Mouse (Mus musculus) embryonic facial prominence, embryonic 13.5 days (tissue): ENCODE measurements around the gene Mgp. TPM values are rescaled to one million over a fixed set of nuclear protein-coding genes. Genes with fewer than 3 reads are reported as not detected.
A peak's percentile ranks its signal among the peaks of the same experiment; 100 is the strongest.

ENCODE experiments used
- ATAC-seq: fragments of 200-750 bp; cut with Nextera tagmentation; 2 replicates; pipeline ENCODE4 v1.8.0; 2017; ENCODE audit warnings: low read depth; ENCODE audit not compliant: insufficient number of reproducible peaks, insufficient read depth, low FRiP score, low TSS enrichment
- H3K27ac ChIP-seq: fragments of 300-500 bp; sonication (generic); 2 replicates; pipeline ENCODE4 v1.5.1; 2015; ENCODE audit warnings: moderate library complexity, mild to moderate bottlenecking, inconsistent platforms
- H3K27me3 ChIP-seq: fragments of 300-500 bp; sonication (generic); 2 replicates; pipeline ENCODE4 v1.6.1; 2015; ENCODE audit warnings: mild to moderate bottlenecking, inconsistent platforms
- H3K36me3 ChIP-seq: fragments of 300-500 bp; sonication (generic); 2 replicates; pipeline ENCODE4 v1.6.1; 2015; ENCODE audit warnings: mild to moderate bottlenecking, inconsistent platforms
- H3K4me1 ChIP-seq: fragments of 300-500 bp; sonication (generic); 2 replicates; pipeline ENCODE4 v1.6.1; 2015; ENCODE audit warnings: inconsistent platforms
- H3K4me2 ChIP-seq: fragments of 300-500 bp; sonication (generic); 2 replicates; pipeline ENCODE4 v1.6.1; 2015; ENCODE audit warnings: moderate library complexity, mild to moderate bottlenecking, inconsistent platforms
- H3K4me3 ChIP-seq: fragments of 300-500 bp; sonication (generic); 2 replicates; pipeline ENCODE4 v1.5.1; 2015; ENCODE audit warnings: mild to moderate bottlenecking, inconsistent platforms
- H3K9ac ChIP-seq: fragments of 300-500 bp; sonication (generic); 2 replicates; pipeline ENCODE4 v1.6.1; 2015; ENCODE audit warnings: mild to moderate bottlenecking, inconsistent platforms
- H3K9me3 ChIP-seq: fragments of 300-500 bp; sonication (generic); 2 replicates; pipeline ENCODE4 v1.6.1; 2016; ENCODE audit warnings: inconsistent platforms
- WGBS: fragments of 180-500 bp; shearing (Covaris S2); methylation state at CpG from one replicate; pipeline ENCODE4 v1.1.7; 2015; ENCODE audit warnings: mixed read lengths; 5-methylcytosine and 5-hydroxymethylcytosine counted together
- polyA plus RNA-seq: library from polyadenylated mRNA; unstranded; fragments of >200 nt; fragmentation: Nextera tagmentation; extraction: Ambion mirVana; gene quantifications from 2 replicates; pipeline ENCODE4 v1.2.1, GENCODE M21; 2015

Mgp gene
- polyA plus RNA-seq, 1 experiment from 2014 or later = 101 TPM

GRCm38 (mm10) chr6:136912751-136913265 lies 37.2 kb upstream of the Mgp start:
- Histone ChIP-seq H3K9ac (no peak overlapping the region), H3K9me3 (no peaks in the 10 kb centered on the region), H3K27me3 (no peaks in the 10 kb centered on the region), H3K4me3 (no peak overlapping the region), H3K36me3 (no peaks in the 10 kb centered on the region), H3K4me2 (0 out of 2 replicates have a peak overlapping the region, but pooled peaks have one; percentile 56), H3K27ac (no peak overlapping the region), H3K4me1 (peaks cover 31% of the 10 kb centered on the region)
- ATAC-seq = no peak
- WGBS = 78% methylated on average over 1 of the region's 2 CpGs

- 0 out of 2 replicates have a peak, but pooled peaks have one; percentile 59 for ATAC-seq
- Histone ChIP-seq H3K4me1 (peaks cover 43% of the 10 kb centered on the region), H3K27me3 (no peaks in the 10 kb centered on the region), H3K36me3 (no peaks in the 10 kb centered on the region), H3K4me3 (no peak overlapping the region), H3K27ac (no peak overlapping the region), H3K9ac (no peak overlapping the region), H3K9me3 (no peaks in the 10 kb centered on the region), H3K4me2 (no peak overlapping the region)
- 61% methylated on average over 9 of the region's 9 CpGs for WGBS
Observed at GRCm38 (mm10) chr6:136910247-136910890, 34.7 kb upstream of the Mgp start.

DNA sequence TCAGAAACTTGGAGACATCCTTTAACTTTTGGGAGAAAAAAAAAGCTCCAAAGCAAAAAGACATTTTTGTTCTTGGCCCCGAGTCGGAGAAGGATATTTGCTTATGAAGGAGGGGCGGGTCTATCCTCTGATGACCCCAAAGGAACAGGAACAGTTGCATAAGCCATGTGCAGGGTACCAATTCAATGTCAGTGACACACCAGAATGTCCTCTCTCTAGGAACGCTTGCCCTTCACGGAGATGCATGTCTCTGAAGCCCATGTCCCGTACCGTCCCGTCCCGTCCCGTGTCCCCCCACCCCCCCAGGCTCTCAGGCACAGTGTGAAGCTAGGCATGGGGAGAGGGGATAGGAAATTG lies 31.3 kb upstream of the Mgp start:
- H3K9me3 ChIP-seq = no peaks in the 10 kb centered on the region
- no peaks in the 10 kb centered on the region for H3K27me3 ChIP-seq
- 57% methylated on average over 10 of the region's 10 CpGs for WGBS
- no peak overlapping the region for H3K9ac ChIP-seq
- peak overlapping the region; percentile 21; the same call in 1 of the 2 replicates for H3K4me2 ChIP-seq
- H3K27ac ChIP-seq = 0 out of 2 replicates have a peak overlapping the region, but pooled peaks have one; percentile 16
- H3K4me1 ChIP-seq = peaks cover 30% of the 10 kb centered on the region
- H3K36me3 ChIP-seq = no peaks in the 10 kb centered on the region
- ATAC-seq = no peak
- no peak overlapping the region for H3K4me3 ChIP-seq

DNA sequence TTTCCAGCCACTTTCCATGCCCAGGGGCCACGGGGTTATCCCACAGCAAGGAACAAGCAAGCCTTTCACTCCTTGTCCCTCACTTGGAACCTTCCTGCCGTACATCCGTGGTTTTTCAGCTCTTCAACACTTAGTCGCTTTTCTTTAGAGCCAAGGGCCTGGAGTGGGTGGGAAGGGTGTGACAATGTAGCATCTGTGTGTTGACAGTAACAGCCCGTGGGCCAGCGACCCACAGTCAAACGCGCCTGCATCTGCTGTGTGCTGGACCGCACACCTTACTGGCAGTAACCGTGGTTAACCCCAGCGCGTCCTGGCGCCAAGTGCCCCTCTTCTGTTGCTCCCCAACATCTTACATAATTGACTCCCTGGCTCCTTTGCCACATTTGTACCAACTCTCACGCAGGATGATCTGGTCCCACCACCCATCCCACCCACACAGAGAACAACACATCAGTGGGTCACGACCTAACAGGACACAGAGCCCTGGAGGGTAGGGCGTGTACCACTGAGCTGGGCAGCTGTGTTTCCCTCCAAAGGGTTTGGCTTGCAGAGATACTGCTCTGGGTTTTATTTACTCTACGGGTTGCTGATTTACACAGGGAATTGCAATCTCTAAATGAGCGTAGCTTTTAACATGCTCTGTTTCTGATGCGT lies 30.8 kb upstream of the Mgp start:
- no peak for ATAC-seq
- H3K9ac ChIP-seq = no peak overlapping the region
- H3K27me3 ChIP-seq = no peaks in the 10 kb centered on the region
- 53% methylated on average over 19 of the region's 19 CpGs for WGBS
- no peaks in the 10 kb centered on the region for H3K9me3 ChIP-seq
- H3K36me3 ChIP-seq = no peaks in the 10 kb centered on the region
- no peak overlapping the region for H3K4me2 ChIP-seq
- no peak overlapping the region for H3K4me3 ChIP-seq
- H3K4me1 ChIP-seq = peaks cover 30% of the 10 kb centered on the region
- peak overlapping the region; percentile 16; the same call in 1 of the 2 replicates for H3K27ac ChIP-seq

- no peak overlapping the region for H3K27ac ChIP-seq
- ATAC-seq = no peak
- no peaks in the 10 kb centered on the region for H3K36me3 ChIP-seq
- no peak overlapping the region for H3K4me3 ChIP-seq
- H3K4me2 ChIP-seq = no peak overlapping the region
- peaks cover 19% of the 10 kb centered on the region for H3K4me1 ChIP-seq
- H3K27me3 ChIP-seq = no peaks in the 10 kb centered on the region
- no peak overlapping the region for H3K9ac ChIP-seq
- H3K9me3 ChIP-seq = no peaks in the 10 kb centered on the region
- WGBS = 65% methylated on average over 8 of the region's 8 CpGs
Observed at GRCm38 (mm10) chr6:136903885-136904470, 28.4 kb upstream of the Mgp start.

DNA sequence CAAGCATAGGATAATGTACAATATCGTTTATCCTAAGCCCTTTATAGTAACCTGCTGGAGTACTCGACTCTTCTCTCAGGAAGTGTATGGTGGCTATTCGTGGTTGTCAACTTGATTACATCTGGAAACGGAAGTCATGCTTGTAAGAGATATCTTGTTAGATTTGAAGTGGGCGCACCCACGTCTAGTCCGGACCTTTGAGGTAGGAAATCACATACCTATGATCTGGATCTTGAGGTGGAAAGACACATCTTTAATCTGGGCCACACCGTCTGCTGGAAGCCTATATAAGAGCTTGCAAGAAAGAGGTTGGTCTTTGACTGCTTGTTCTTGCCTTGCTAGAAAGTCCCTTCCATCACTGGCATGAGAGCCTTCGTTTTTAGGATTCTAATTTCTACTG lies 26.9 kb upstream of the Mgp start:
- H3K9ac ChIP-seq = no peak overlapping the region
- H3K9me3 ChIP-seq = no peaks in the 10 kb centered on the region
- 80% methylated on average over 9 of the region's 9 CpGs for WGBS
- H3K27me3 ChIP-seq = no peaks in the 10 kb centered on the region
- no peaks in the 10 kb centered on the region for H3K36me3 ChIP-seq
- peaks cover 23% of the 10 kb centered on the region for H3K4me1 ChIP-seq
- no peak overlapping the region for H3K4me3 ChIP-seq
- no peak overlapping the region for H3K27ac ChIP-seq
- H3K4me2 ChIP-seq = no peak overlapping the region
- ATAC-seq = no peak

GRCm38 (mm10) chr6:136901010-136901409 lies 25.4 kb upstream of the Mgp start:
- H3K4me2 ChIP-seq = no peak overlapping the region
- WGBS = 64% methylated on average over 2 of the region's 2 CpGs
- no peak for ATAC-seq
- peaks cover 8% of the 10 kb centered on the region for H3K4me1 ChIP-seq
- H3K9ac ChIP-seq = no peak overlapping the region
- no peaks in the 10 kb centered on the region for H3K36me3 ChIP-seq
- no peaks in the 10 kb centered on the region for H3K27me3 ChIP-seq
- no peak overlapping the region for H3K4me3 ChIP-seq
- H3K27ac ChIP-seq = no peak overlapping the region
- H3K9me3 ChIP-seq = no peaks in the 10 kb centered on the region

- no peak overlapping the region for H3K4me2 ChIP-seq
- no peak overlapping the region for H3K9ac ChIP-seq
- WGBS = 71% methylated on average over 4 of the region's 4 CpGs
- H3K9me3 ChIP-seq = no peaks in the 10 kb centered on the region
- no peaks in the 10 kb centered on the region for H3K36me3 ChIP-seq
- peaks cover 8% of the 10 kb centered on the region for H3K4me1 ChIP-seq
- H3K27me3 ChIP-seq = no peaks in the 10 kb centered on the region
- no peak for ATAC-seq
- H3K27ac ChIP-seq = no peak overlapping the region
- no peak overlapping the region for H3K4me3 ChIP-seq
Observed at GRCm38 (mm10) chr6:136900369-136901009, 24.9 kb upstream of the Mgp start.

DNA sequence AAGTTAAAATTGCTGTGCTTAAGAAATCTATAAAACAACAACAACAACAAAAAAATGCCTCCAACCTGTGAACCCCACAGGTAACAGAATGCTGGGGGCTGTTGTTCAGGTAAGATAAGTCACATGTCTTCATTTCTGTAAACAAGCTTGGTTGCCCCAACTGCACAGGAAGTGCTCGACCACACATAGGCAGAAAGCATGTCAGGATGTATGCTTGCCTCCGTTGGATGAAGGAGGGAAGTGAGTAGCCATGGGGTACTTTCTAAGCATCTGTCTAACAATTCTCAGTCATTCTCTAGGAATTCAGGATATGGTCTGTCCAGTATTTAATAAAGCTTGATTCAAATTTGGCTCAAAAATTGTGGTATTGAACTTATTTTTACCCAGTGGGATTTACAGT lies 23.3 kb upstream of the Mgp start:
- H3K9ac ChIP-seq = no peak overlapping the region
- no peak overlapping the region for H3K4me2 ChIP-seq
- no peaks in the 10 kb centered on the region for H3K9me3 ChIP-seq
- ATAC-seq = no peak
- WGBS = 79% methylated on average over 2 of the region's 2 CpGs
- no peaks in the 10 kb centered on the region for H3K27me3 ChIP-seq
- peaks cover 12% of the 10 kb centered on the region for H3K4me1 ChIP-seq
- H3K4me3 ChIP-seq = no peak overlapping the region
- no peaks in the 10 kb centered on the region for H3K36me3 ChIP-seq
- H3K27ac ChIP-seq = no peak overlapping the region

GRCm38 (mm10) chr6:136898222-136898621 lies 22.6 kb upstream of the Mgp start:
- 59% methylated on average over 4 of the region's 4 CpGs for WGBS
- Histone ChIP-seq H3K9ac (no peak overlapping the region), H3K4me1 (peaks cover 11% of the 10 kb centered on the region), H3K27ac (peak overlapping the region; percentile 51), H3K36me3 (no peaks in the 10 kb centered on the region), H3K4me2 (no peak overlapping the region), H3K4me3 (no peak overlapping the region), H3K9me3 (no peaks in the 10 kb centered on the region), H3K27me3 (no peaks in the 10 kb centered on the region)
- ATAC-seq = no peak

GRCm38 (mm10) chr6:136897789-136898188 lies 22.2 kb upstream of the Mgp start:
- H3K27ac ChIP-seq = peak overlapping the region; percentile 51; the same call in 1 of the 2 replicates

More at GRCm38 (mm10) chr6:136897789-136898188, 22.2 kb upstream of the Mgp start:
- no peak overlapping the region for H3K4me3 ChIP-seq
- H3K36me3 ChIP-seq = no peaks in the 10 kb centered on the region
- WGBS = 50% methylated on average over 4 of the region's 4 CpGs
- H3K4me1 ChIP-seq = peaks cover 11% of the 10 kb centered on the region
- H3K4me2 ChIP-seq = no peak overlapping the region
- no peaks in the 10 kb centered on the region for H3K27me3 ChIP-seq
- no peak overlapping the region for H3K9ac ChIP-seq
- ATAC-seq = no peak
- no peaks in the 10 kb centered on the region for H3K9me3 ChIP-seq
